Mouse (Mus musculus) embryonic fibroblast, embryonic 13.5 days (primary cell): ENCODE results near the gene Mipep. TPM values are rescaled to one million over a fixed set of nuclear protein-coding genes. Genes with fewer than 3 reads are reported as not detected.

Experiments
- H3K27ac ChIP-seq: 2 replicates; pipeline ENCODE4 v1.5.1; 2012; ENCODE audit warnings: low read length, control low read depth, inconsistent platforms; ENCODE audit not compliant: insufficient read depth
- H3K4me1 ChIP-seq: 2 replicates; pipeline ENCODE4 v1.6.1; 2011; ENCODE audit warnings: low read length; ENCODE audit not compliant: control insufficient read depth, insufficient read depth
- H3K4me3 ChIP-seq: 2 replicates; pipeline ENCODE4 v1.5.1; 2011; ENCODE audit warnings: mild to moderate bottlenecking, control low read depth, low read length; ENCODE audit not compliant: insufficient read depth
- CTCF ChIP-seq: IDR thresholded peaks from 2 replicates; pipeline ENCODE4 v1.5.1; 2011; ENCODE audit warnings: mild to moderate bottlenecking, control low read depth, low read length, moderate library complexity, borderline replicate concordance; ENCODE audit not compliant: insufficient read depth
- POLR2A ChIP-seq: IDR thresholded peaks from 2 replicates; pipeline ENCODE4 v1.6.1; 2011; ENCODE audit warnings: low read depth, mild to moderate bottlenecking, control low read depth, low read length, moderate library complexity
- polyA plus RNA-seq: library from polyadenylated mRNA; stranded (reverse); fragments of >200 nt; gene quantifications from 2 replicates; pipeline ENCODE4 v1.2.4, GENCODE M21; 2011; ENCODE audit warnings: low read depth; ENCODE audit not compliant: missing spikeins, insufficient read length

The Mipep gene
- polyA plus RNA-seq, 1 experiment, result 9.6 TPM

DNA sequence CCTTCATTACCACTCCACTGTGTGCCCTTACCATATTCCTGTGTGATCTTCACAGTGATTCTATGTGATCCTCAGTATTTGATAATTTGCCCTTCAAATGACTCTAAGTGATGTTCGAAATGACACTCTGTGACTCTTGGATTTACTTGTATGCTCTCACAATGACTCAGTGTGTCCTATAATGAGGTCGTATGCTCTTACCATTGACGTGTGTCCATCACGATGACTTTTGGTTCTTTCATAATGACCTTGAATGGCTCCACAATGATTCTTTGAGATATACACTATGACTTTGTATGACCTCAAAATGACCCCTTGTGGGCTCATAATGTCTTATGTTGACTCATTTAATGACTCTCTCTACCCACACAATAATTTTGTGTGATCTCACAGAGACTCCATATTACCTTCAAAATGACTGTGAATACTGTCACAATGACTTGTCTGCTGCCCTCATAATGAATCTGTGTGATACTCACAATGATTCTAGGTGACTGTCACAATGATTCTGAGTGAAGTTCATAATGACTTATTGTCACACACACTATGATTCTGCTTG lies 153.2 kb downstream of the Mipep start:
- H3K4me1 ChIP-seq, result no peaks in the 10 kb centered on the region
- H3K4me3 ChIP-seq, result no peak overlapping the region
- TF ChIP-seq CTCF (no peak), POLR2A (no peak)
- H3K27ac ChIP-seq, result no peak overlapping the region

Other genes with a start within 250 kb of the Mipep start
- gene Spata13, start 150.6 kb upstream of the Mipep start, polyA plus RNA-seq, result 11.1 and 12.5 TPM in 2 replicates
- not detected in 2 replicates for gene C1qtnf9, start 16.4 kb upstream of the Mipep start, polyA plus RNA-seq